Mouse (Mus musculus): Measurements from ENCODE around the gene Ache.

DNA sequence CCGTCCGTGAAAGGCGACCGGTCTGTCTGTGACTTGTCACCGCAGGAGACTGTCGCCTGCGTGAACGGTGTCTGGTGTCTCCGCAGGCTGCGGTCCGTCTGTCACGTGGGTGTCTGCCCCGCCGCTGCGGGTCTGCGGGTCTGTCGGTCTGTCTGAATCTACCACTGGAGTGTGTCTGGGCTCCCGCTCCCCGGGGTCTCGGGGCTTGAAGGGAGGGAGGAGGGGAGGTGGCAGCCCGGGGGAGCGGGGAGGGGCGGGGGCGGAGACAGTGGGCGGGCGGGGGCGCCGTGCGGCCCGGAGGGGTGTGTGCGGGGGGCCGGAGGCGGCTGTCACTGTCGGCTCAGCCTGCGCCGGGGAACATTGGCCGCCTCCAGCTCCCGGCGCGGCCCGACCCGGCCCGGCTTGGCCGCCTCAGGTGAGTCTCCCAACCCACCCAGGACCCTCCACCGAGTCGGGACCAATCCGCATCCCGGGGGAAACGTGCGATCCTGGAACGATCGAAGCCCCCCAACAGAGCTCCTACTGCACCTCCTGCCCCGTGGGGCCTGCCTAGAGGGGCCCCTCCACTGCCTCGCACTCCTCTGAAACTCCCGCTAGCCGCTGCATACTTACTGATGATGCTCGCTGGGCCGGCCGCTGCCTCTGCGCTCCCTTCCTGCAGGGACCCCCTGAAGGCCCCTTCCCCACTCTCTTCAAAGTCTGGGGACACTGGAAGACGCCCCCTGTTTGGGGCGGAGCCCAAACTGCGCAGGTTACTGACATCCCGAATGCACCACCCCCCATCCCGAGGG, 829 bp downstream of the Ache start:
- TF ChIP-seq CTCF (IDR thresholded peaks at IDR 0.05; ENCODE audit: low read depth, low read length): no peak
- no peak for TF ChIP-seq GATA1 (IDR thresholded peaks at IDR 0.05; ENCODE audit: borderline replicate concordance, low read length)
- no peak for TF ChIP-seq TAL1 (conservative IDR thresholded peaks at IDR 0.05; ENCODE audit: low read depth, low read length)
- no peak for TF ChIP-seq POLR2AphosphoS5 (IDR thresholded peaks at IDR 0.05; ENCODE audit: insufficient replicate concordance, low read depth, low read length)
- TF ChIP-seq GATA2 (IDR thresholded peaks at IDR 0.05; ENCODE audit: borderline replicate concordance, low read depth, low read length): no peak

Measured in G1E (cell line).